Mouse (Mus musculus) olfactory bulb, adult 2 months (tissue): ENCODE results near the gene Lrmda.

Source experiments
- CTCF ChIP-seq: fragments of 200-500 bp; IDR thresholded peaks from 2 replicates; pipeline ENCODE4 v1.5.1; 2012; ENCODE audit warnings: low read depth, mild to moderate bottlenecking, low read length, moderate library complexity; ENCODE audit not compliant: insufficient read depth
- POLR2A ChIP-seq: fragments of 200-500 bp; IDR thresholded peaks from 2 replicates; pipeline ENCODE4 v1.6.1; 2012; ENCODE audit warnings: mild to moderate bottlenecking, low read depth, low read length, moderate library complexity; ENCODE audit not compliant: insufficient read depth

- no peak for TF ChIP-seq POLR2A
- TF ChIP-seq CTCF, result no peak
These were observed 236.8 kb downstream of the Lrmda start for GRCm38 (mm10) chr14:22256274-22256673.
